Mouse (Mus musculus): ENCODE measurements around the gene Nme7.
A peak's percentile ranks its signal among the peaks of the same experiment; 100 is the strongest.

The Nme7 gene

GRCm38 (mm10) chr1:164384354-164384753 is 80.4 kb downstream of the Nme7 start:
- DNase-seq (ENCODE audit: low spot score), result no peak

- no peak for DNase-seq (ENCODE audit: low spot score)
Measured at GRCm38 (mm10) chr1:164384972-164385371, 81.1 kb downstream of the Nme7 start.

- DNase-seq (ENCODE audit: low spot score), result no peak
Measured at GRCm38 (mm10) chr1:164389743-164390142, 85.8 kb downstream of the Nme7 start.

GRCm38 (mm10) chr1:164392176-164392575 is 88.3 kb downstream of the Nme7 start:
- no peak for DNase-seq (ENCODE audit: low spot score)

GRCm38 (mm10) chr1:164395131-164395780 is 91.3 kb downstream of the Nme7 start:
- no peak for DNase-seq (ENCODE audit: low spot score)

- DNase-seq (ENCODE audit: low spot score), result no peak
Measured at GRCm38 (mm10) chr1:164397672-164398071, 93.8 kb downstream of the Nme7 start.

- DNase-seq (ENCODE audit: low spot score), result no peak
Measured at GRCm38 (mm10) chr1:164399578-164399977, 95.7 kb downstream of the Nme7 start.

GRCm38 (mm10) chr1:164405385-164405802 is 101.5 kb downstream of the Nme7 start:
- DNase-seq (ENCODE audit: low spot score), result peak; percentile 18

GRCm38 (mm10) chr1:164406506-164406905 is 102.6 kb downstream of the Nme7 start:
- DNase-seq (ENCODE audit: low spot score), result no peak

- DNase-seq (ENCODE audit: low spot score), result no peak
Measured at GRCm38 (mm10) chr1:164408655-164409054, 104.7 kb downstream of the Nme7 start.

- no peak for DNase-seq (ENCODE audit: low spot score)
Measured at GRCm38 (mm10) chr1:164411306-164411705, 107.4 kb downstream of the Nme7 start.

GRCm38 (mm10) chr1:164412906-164413305 is 109.0 kb downstream of the Nme7 start:
- DNase-seq (ENCODE audit: low spot score), result no peak

GRCm38 (mm10) chr1:164413608-164414007 is 109.7 kb downstream of the Nme7 start:
- no peak for DNase-seq (ENCODE audit: low spot score)

GRCm38 (mm10) chr1:164415347-164415751 is 111.4 kb downstream of the Nme7 start:
- no peak for DNase-seq (ENCODE audit: low spot score)

- DNase-seq (ENCODE audit: low spot score), result no peak
Measured at GRCm38 (mm10) chr1:164416692-164417394, 112.9 kb downstream of the Nme7 start.

GRCm38 (mm10) chr1:164417604-164418003 is 113.7 kb downstream of the Nme7 start:
- DNase-seq (ENCODE audit: low spot score), result no peak

- no peak for DNase-seq (ENCODE audit: low spot score)
Measured at GRCm38 (mm10) chr1:164418320-164418719, 114.4 kb downstream of the Nme7 start.

GRCm38 (mm10) chr1:164419401-164419800 is 115.5 kb downstream of the Nme7 start:
- no peak for DNase-seq (ENCODE audit: low spot score)

GRCm38 (mm10) chr1:164420623-164421354 is 116.9 kb downstream of the Nme7 start:
- DNase-seq (ENCODE audit: low spot score), result no peak

GRCm38 (mm10) chr1:164426227-164426626 is 122.3 kb downstream of the Nme7 start:
- DNase-seq (ENCODE audit: low spot score), result no peak

GRCm38 (mm10) chr1:164427777-164428176 is 123.9 kb downstream of the Nme7 start:
- DNase-seq (ENCODE audit: low spot score), result no peak

GRCm38 (mm10) chr1:164428644-164429043 is 124.7 kb downstream of the Nme7 start:
- DNase-seq (ENCODE audit: low spot score), result no peak

GRCm38 (mm10) chr1:164432649-164433048 is 128.7 kb downstream of the Nme7 start:
- DNase-seq (ENCODE audit: low spot score), result no peak

Measured in urinary bladder, postnatal 14 days (tissue).